Mouse (Mus musculus) layer of hippocampus, adult 2 months (tissue): ENCODE measurements at regions not wholly inside any gene's neighbourhood (a gene's known extent, or its start where the extent isn't known, plus 50 kb on each side); places are given as distances from the start of the nearest gene placed in this dataset.
A peak's percentile ranks its signal among the peaks of the same experiment; 100 is the strongest.

Source experiments
- DNase-seq, 2 experiments: peaks; one replicate each; pipeline ENCODE4 v3.0.0; 2022; ENCODE audit warnings: low spot score in 2 of 2
- H3K27ac ChIP-seq: fragments of 200-600 bp; 2 replicates; pipeline ENCODE4 v1.8.1; 2022
- H3K4me3 ChIP-seq: fragments of 200-600 bp; 2 replicates; pipeline ENCODE4 v1.8.1; 2022; ENCODE audit warnings: mild to moderate bottlenecking
- CTCF ChIP-seq: fragments of 200-600 bp; conservative IDR thresholded peaks from 2 replicates; pipeline ENCODE4 v1.8.1; 2022; ENCODE audit warnings: antibody characterized with exemption, mild to moderate bottlenecking, moderate library complexity

GRCm38 (mm10) chr10:108066241-108066640 is 95.8 kb upstream of the Ppp1r12a start:
- H3K27ac ChIP-seq = no peak overlapping the region
- DNase-seq = no peak
- H3K4me3 ChIP-seq = no peak overlapping the region
- no peak for TF ChIP-seq CTCF

DNA sequence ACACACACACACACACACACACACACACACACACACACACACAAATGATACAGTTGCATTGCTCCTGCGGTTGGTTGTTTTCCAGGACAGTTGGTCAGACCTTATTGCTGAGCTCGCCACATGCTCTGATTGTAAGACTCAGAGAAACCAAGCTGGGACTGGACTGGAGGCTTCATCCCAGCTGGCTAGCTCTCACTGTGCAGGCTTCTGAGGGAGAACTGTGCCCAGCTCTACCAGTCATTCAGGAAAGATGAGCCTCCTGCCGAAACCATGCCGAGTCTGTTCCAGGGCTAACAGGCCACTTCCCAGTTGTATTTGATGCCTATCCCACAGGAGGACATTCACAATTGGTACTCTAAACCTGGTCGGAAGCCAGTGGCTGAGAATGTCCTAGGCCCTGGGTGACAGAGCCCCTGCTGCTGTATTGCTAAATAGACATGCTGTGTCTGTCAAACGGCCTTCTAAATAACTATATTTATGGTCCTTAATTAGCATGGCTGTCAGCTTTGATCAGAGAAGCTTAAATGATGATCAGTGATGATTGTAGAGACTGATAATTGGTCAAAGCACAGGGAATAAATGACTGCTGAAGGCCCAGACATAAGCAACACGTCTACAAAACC is 100.1 kb upstream of the Ppp1r12a start:
- DNase-seq = no peak
- no peak for TF ChIP-seq CTCF

GRCm38 (mm10) chr10:108060554-108060953 is 101.4 kb upstream of the Ppp1r12a start:
- Histone ChIP-seq H3K27ac (no peak overlapping the region), H3K4me3 (no peak overlapping the region)
- no peak for DNase-seq
- peak; percentile 57 for TF ChIP-seq CTCF

More for the DNA sequence above, 100.1 kb upstream of the Ppp1r12a start:
- Histone ChIP-seq H3K27ac (no peak overlapping the region), H3K4me3 (no peak overlapping the region)

DNA sequence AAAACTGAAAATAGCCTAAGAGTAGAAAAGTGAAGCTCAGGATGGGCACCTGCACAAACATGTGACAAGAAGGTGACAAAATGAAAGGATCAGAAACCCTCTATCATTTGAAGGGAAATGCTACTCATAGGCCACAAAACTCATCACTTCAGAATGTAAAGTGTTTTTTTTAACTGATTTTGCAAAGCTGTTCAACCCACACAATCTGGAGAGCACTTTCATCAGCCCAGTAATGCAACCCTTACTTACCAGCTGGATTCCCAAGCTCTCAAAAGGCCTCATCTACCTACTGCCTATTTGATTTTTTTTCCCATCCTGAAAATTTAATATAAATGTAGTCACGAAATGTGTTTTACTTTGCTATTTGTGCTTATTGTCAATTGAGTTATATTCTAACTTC is 110.4 kb upstream of the Ppp1r12a start:
- TF ChIP-seq CTCF = no peak
- DNase-seq = no peak
- Histone ChIP-seq H3K27ac (no peak overlapping the region), H3K4me3 (no peak overlapping the region)

DNA sequence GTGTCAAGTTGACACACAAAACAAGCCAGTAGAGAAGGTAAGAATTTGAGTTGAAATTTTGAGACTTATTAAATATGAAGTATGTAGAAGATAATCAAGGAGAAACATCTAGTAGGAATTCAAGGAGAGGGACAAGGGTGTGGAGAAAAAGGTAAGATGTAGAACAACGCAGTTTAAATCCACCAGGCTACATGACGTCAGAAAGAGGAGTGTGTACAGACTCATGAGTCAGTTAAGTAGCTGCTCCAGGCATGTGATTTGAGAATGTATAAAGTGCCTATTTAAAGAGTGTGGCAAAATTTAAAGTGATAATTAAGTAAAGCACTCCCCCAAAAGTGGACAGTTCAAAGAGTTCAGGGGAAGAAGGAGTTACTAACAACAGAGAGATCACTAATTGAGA is 113.6 kb upstream of the Ppp1r12a start:
- no peak for DNase-seq
- TF ChIP-seq CTCF = no peak
- no peak overlapping the region for H3K27ac ChIP-seq
- H3K4me3 ChIP-seq = no peak overlapping the region

- H3K4me3 ChIP-seq = no peak overlapping the region
- TF ChIP-seq CTCF = no peak
- no peak overlapping the region for H3K27ac ChIP-seq
- no peak for DNase-seq
These were observed 118.5 kb upstream of the Ppp1r12a start for GRCm38 (mm10) chr10:108043519-108043918.

GRCm38 (mm10) chr10:108040027-108040426 is 122.0 kb upstream of the Ppp1r12a start:
- 0 out of 2 replicates have a peak overlapping the region, but pooled peaks have one; percentile 3 for H3K27ac ChIP-seq
- no peak overlapping the region for H3K4me3 ChIP-seq
- no peak for TF ChIP-seq CTCF
- no peak for DNase-seq

GRCm38 (mm10) chr10:108036486-108037109 is 124.7 kb upstream of the Otogl start:
- no peak for TF ChIP-seq CTCF
- peak; percentile 11 to 40 for DNase-seq
- Histone ChIP-seq H3K27ac (peak overlapping the region; percentile 5; the same call in 1 of the 2 replicates), H3K4me3 (no peak overlapping the region)

GRCm38 (mm10) chr10:108034068-108034467 is 122.1 kb upstream of the Otogl start:
- H3K27ac ChIP-seq = peak overlapping the region; percentile 37; the same call in 1 of the 2 replicates
- TF ChIP-seq CTCF = no peak
- DNase-seq = peak; percentile 17 to 70
- H3K4me3 ChIP-seq = no peak overlapping the region

GRCm38 (mm10) chr10:108033317-108033795 is 121.4 kb upstream of the Otogl start:
- no peak for DNase-seq
- H3K27ac ChIP-seq = no peak overlapping the region
- no peak overlapping the region for H3K4me3 ChIP-seq
- TF ChIP-seq CTCF = no peak

- no peak for DNase-seq
- no peak for TF ChIP-seq CTCF
- Histone ChIP-seq H3K4me3 (no peak overlapping the region), H3K27ac (no peak overlapping the region)
These were observed 115.6 kb upstream of the Otogl start for GRCm38 (mm10) chr10:108027506-108027905.

DNA sequence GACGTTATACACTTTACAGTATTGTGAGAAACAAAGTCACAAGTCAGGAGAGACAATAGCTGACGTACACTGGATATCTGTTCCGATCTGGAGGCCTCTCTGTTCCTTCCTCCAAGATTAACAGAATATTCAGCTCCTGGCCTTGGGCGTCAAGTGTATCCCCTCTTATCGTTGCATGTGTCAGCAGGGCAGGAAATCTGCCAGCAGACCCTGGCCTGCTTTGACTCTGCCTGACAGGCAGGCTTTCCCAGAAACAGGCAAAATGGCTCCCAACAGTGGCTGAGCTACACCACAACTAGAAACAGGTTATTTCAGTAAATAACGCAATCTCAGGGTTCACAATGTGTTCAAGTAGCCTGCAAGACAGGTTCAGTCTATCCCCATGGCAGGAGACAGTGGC is 112.3 kb upstream of the Otogl start:
- no peak overlapping the region for H3K27ac ChIP-seq
- TF ChIP-seq CTCF = no peak
- DNase-seq = no peak
- H3K4me3 ChIP-seq = no peak overlapping the region

- Histone ChIP-seq H3K27ac (no peak overlapping the region), H3K4me3 (no peak overlapping the region)
- DNase-seq = no peak
- TF ChIP-seq CTCF = no peak
These were observed 104.6 kb upstream of the Otogl start for GRCm38 (mm10) chr10:108016552-108016951.
